Mouse (Mus musculus) cerebral cortex, adult 2 months (tissue): ENCODE results near the gene Magi1.

Experiments used
- WGBS: fragments of 180-500 bp; shearing (Covaris S2); methylation state at CpG from one replicate; pipeline ENCODE4 v1.1.7; 2018; 5-methylcytosine and 5-hydroxymethylcytosine counted together

The Magi1 gene

GRCm38 (mm10) chr6:93821512-93821911 is 462.2 kb downstream of the Magi1 start:
- WGBS: 63% methylated on average over 7 of the region's 7 CpGs

- WGBS: 30% methylated on average over 6 of the region's 6 CpGs
Observed at GRCm38 (mm10) chr6:93819888-93820287, 463.8 kb downstream of the Magi1 start.

- WGBS: 84% methylated on average over 4 of the region's 4 CpGs
Observed at GRCm38 (mm10) chr6:93819282-93819681, 464.4 kb downstream of the Magi1 start.

GRCm38 (mm10) chr6:93818494-93818893 is 465.2 kb downstream of the Magi1 start:
- 89% methylated on average over 4 of the region's 4 CpGs for WGBS

GRCm38 (mm10) chr6:93805407-93805936 is 478.2 kb downstream of the Magi1 start:
- WGBS: 43% methylated on average over 5 of the region's 5 CpGs

GRCm38 (mm10) chr6:93802390-93802789 is 481.3 kb downstream of the Magi1 start:
- 45% methylated on average over 4 of the region's 4 CpGs for WGBS

- WGBS: 65% methylated on average over 4 of the region's 4 CpGs
Observed at GRCm38 (mm10) chr6:93800465-93800864, 483.3 kb downstream of the Magi1 start.

- 34% methylated on average over 10 of the region's 10 CpGs for WGBS
Observed at GRCm38 (mm10) chr6:93792309-93793215, 491.2 kb downstream of the Magi1 start.

- 63% methylated on average over 3 of the region's 3 CpGs for WGBS
Observed at GRCm38 (mm10) chr6:93787042-93787441, 496.7 kb downstream of the Magi1 start.

- WGBS: 26% methylated on average over 2 of the region's 2 CpGs
Observed at GRCm38 (mm10) chr6:93786220-93786619, 497.5 kb downstream of the Magi1 start.

GRCm38 (mm10) chr6:93771081-93771480 is 512.6 kb downstream of the Magi1 start:
- WGBS: 51% methylated on average over 4 of the region's 4 CpGs

- 61% methylated on average over 5 of the region's 5 CpGs for WGBS
Observed at GRCm38 (mm10) chr6:93770283-93771025, 513.3 kb downstream of the Magi1 start.

- 72% methylated on average over 3 of the region's 3 CpGs for WGBS
Observed at GRCm38 (mm10) chr6:93758114-93758513, 525.6 kb downstream of the Magi1 start.

GRCm38 (mm10) chr6:93757353-93758087 is 526.2 kb downstream of the Magi1 start:
- WGBS: 22% methylated on average over 11 of the region's 11 CpGs

- WGBS: 77% methylated on average over 6 of the region's 6 CpGs
Observed at GRCm38 (mm10) chr6:93743145-93743544, 540.6 kb downstream of the Magi1 start.

GRCm38 (mm10) chr6:93739786-93740185 is 543.9 kb downstream of the Magi1 start:
- WGBS: 73% methylated on average over 3 of the region's 3 CpGs

GRCm38 (mm10) chr6:93737083-93737482 is 546.6 kb downstream of the Magi1 start:
- 92% methylated on average over 1 of the region's 1 CpGs for WGBS

- WGBS: 69% methylated on average over 3 of the region's 3 CpGs
Observed at GRCm38 (mm10) chr6:93736071-93736470, 547.6 kb downstream of the Magi1 start.

- WGBS: 58% methylated on average over 6 of the region's 6 CpGs
Observed at GRCm38 (mm10) chr6:93733800-93734199, 549.9 kb downstream of the Magi1 start.

- 67% methylated on average over 8 of the region's 8 CpGs for WGBS
Observed at GRCm38 (mm10) chr6:93729702-93730101, 554.0 kb downstream of the Magi1 start.

GRCm38 (mm10) chr6:93728791-93729190 is 554.9 kb downstream of the Magi1 start:
- WGBS: 87% methylated on average over 4 of the region's 4 CpGs
